22 mouse cellular contexts compared by ENCODE assay signal in genomic region chr10:96486724-96487123, GRCm38 (mm10).
"Had no signal": no experiment of that assay in that cellular context is flagged by ENCODE, and none has a peak within 500 bp of the region (broad histone marks: within the 10 kb centered on the region; RNA-seq: fewer than 3 reads in every experiment).

No protein-coding gene starts in this region.

- ATAC-seq: hindbrain, embryonic 16.5 days; hindbrain, postnatal 0 days; inflammation-experienced regulatory T-cells, adult 6 months; intestine, embryonic 15.5 days; intestine, embryonic 16.5 days; intestine, postnatal 0 days had no signal

- DNase-seq: heart, postnatal 10 days; heart, postnatal 14 days; heart, postnatal 36 days; heart, postnatal 4 days; kidney, adult 11 months; kidney, adult 18-20 months; kidney, adult 2 months; kidney, adult 8-10 months; kidney, adult 9 months; kidney, postnatal 10 days; kidney, postnatal 14 days; kidney, postnatal 25 days; kidney, postnatal 36 days; kidney, postnatal 4 days; layer of hippocampus, adult 9-11 months; layer of hippocampus, postnatal 36 days had no signal
